ENCODE assay signal across 15 mouse cellular contexts in the genomic region with DNA sequence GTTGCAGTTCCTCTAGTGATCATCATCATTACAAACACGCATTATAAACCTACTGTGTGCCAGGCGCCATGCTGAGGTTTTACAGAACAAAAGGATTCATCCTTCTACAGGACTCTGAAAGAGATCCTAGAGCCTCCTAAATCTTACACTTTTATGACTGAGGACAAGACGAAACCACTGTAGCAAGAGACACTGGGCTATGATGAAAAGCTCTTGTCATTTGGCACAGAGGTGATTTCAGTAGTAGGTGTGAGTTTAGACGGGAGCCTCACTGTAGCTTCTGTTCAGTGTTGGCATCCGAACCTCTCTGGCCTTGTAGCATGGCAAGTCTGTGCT. TPM values are rescaled to one million over a fixed set of nuclear protein-coding genes. Genes with fewer than 3 reads are reported as not detected.
DNase-seq lines count a peak whose midpoint lies in the region; ATAC-seq and TF ChIP-seq lines count a peak whose summit lies in the region.
"Had no signal": no experiment of that assay in that cellular context is flagged by ENCODE, and none has a peak within 500 bp of the region (broad histone marks: within the 10 kb centered on the region; RNA-seq: fewer than 3 reads in every experiment).

No protein-coding gene starts in this region.

- H3K4me1 ChIP-seq in neural tube, embryonic 11.5 days (ENCODE audit: control insufficient read depth, insufficient read depth, low read length) = no peaks in the 10 kb centered on the region
- H3K4me1 ChIP-seq in hindbrain, embryonic 14.5 days (replicated peaks; ENCODE audit: control insufficient read depth, insufficient read depth, low read length) = 0 out of 2 replicates have a peak, but pooled peaks cover 3% of the 10 kb centered on the region
- H3K4me1 ChIP-seq in midbrain, embryonic 14.5 days (ENCODE audit: control insufficient read depth, insufficient read depth, low read length) = peaks cover 13% of the 10 kb centered on the region; the same call in 1 of the 2 replicates
- H3K4me1 ChIP-seq in kidney, adult 2 months (ENCODE audit: control insufficient read depth, insufficient read depth, low read length) = no peaks in the 10 kb centered on the region

- no peaks in the 10 kb centered on the region for H3K9me3 ChIP-seq in neural tube, embryonic 11.5 days (ENCODE audit: control insufficient read depth, low read length)
- no peaks in the 10 kb centered on the region for H3K9me3 ChIP-seq in hindbrain, embryonic 14.5 days (ENCODE audit: control insufficient read depth, low read length)
- H3K9me3 ChIP-seq in midbrain, embryonic 14.5 days (ENCODE audit: control insufficient read depth, low read length) = no peaks in the 10 kb centered on the region
- H3K9me3 ChIP-seq: liver, embryonic 12.5 days had no signal

- ATAC-seq in neural tube, embryonic 11.5 days (ENCODE audit: insufficient read depth, low FRiP score, low TSS enrichment) = 0 out of 2 replicates have a peak, but pooled peaks have one; percentile 16
- ATAC-seq in hindbrain, embryonic 14.5 days (ENCODE audit: low FRiP score) = no peak
- peak; percentile 12; the same call in 1 of the 2 replicates for ATAC-seq in midbrain, embryonic 14.5 days (ENCODE audit: low FRiP score, low TSS enrichment)
- ATAC-seq: inflammation-experienced regulatory T-cells, adult 6 months; liver, embryonic 12.5 days had no signal

- no peak overlapping the region for H3K4me2 ChIP-seq in neural tube, embryonic 11.5 days (ENCODE audit: low read depth)
- H3K4me2 ChIP-seq in hindbrain, embryonic 14.5 days (replicated peaks) = no peak overlapping the region
- H3K4me2 ChIP-seq in midbrain, embryonic 14.5 days (ENCODE audit: low read length) = no peak overlapping the region
- H3K4me2 ChIP-seq: liver, embryonic 12.5 days; lung, embryonic 14.5 days had no signal

- no peak overlapping the region for H3K9ac ChIP-seq in neural tube, embryonic 11.5 days (ENCODE audit: low read length)
- no peak overlapping the region for H3K9ac ChIP-seq in hindbrain, embryonic 14.5 days
- H3K9ac ChIP-seq in midbrain, embryonic 14.5 days (replicated peaks; ENCODE audit: low read length) = no peak overlapping the region
- H3K9ac ChIP-seq: liver, embryonic 12.5 days; lung, embryonic 14.5 days had no signal

- WGBS in neural tube, embryonic 11.5 days = 32% methylated on average over 5 of the region's 5 CpGs
- WGBS in hindbrain, embryonic 14.5 days = 25% methylated on average over 5 of the region's 5 CpGs
- WGBS in midbrain, embryonic 14.5 days = 27% methylated on average over 5 of the region's 5 CpGs
- 83% methylated on average over 5 of the region's 5 CpGs for WGBS in kidney, adult 2 months

- no peak for TF ChIP-seq CTCF in kidney, adult 2 months (conservative IDR thresholded peaks at IDR 0.05; ENCODE audit: insufficient read depth, insufficient read length, low read depth, low read length)

- DNase-seq in neural tube, embryonic 11.5 days (ENCODE audit: low spot score) = no peak
- no peak for DNase-seq in neural tube, embryonic 10.5 days (ENCODE audit: extremely low spot score, low spot score)
- DNase-seq in hindbrain, embryonic 14.5 days (ENCODE audit: low spot score) = no peak
- DNase-seq in midbrain, embryonic 14.5 days = no peak
- no peak for DNase-seq in urinary bladder, postnatal 36 days (ENCODE audit: low spot score in 2 of 2)
- DNase-seq in kidney, adult 2 months = no peak
- no peak for DNase-seq in c-Kit-positive CD71-positive TER-119-positive erythroid progenitor cells, embryonic 14.5 days (ENCODE audit: low spot score)
- no peak for DNase-seq in left cerebral cortex, postnatal 10 days (ENCODE audit: extremely low spot score in 1 of 2, low spot score in 2 of 2)
- DNase-seq: adrenal gland, postnatal 36 days; cerebellum, adult 8-10 months; lung, embryonic 14.5 days; lung, postnatal 4 days; retina, postnatal 1 day had no signal

- H3K27me3 ChIP-seq in neural tube, embryonic 11.5 days (ENCODE audit: control insufficient read depth, insufficient read depth, low read length) = no peaks in the 10 kb centered on the region
- no peaks in the 10 kb centered on the region for H3K27me3 ChIP-seq in hindbrain, embryonic 14.5 days (ENCODE audit: control insufficient read depth, insufficient read depth, low read length)
- H3K27me3 ChIP-seq in midbrain, embryonic 14.5 days (ENCODE audit: control insufficient read depth, insufficient read depth, low read length) = no peaks in the 10 kb centered on the region
- no peaks in the 10 kb centered on the region for H3K27me3 ChIP-seq in kidney, adult 2 months (replicated peaks; ENCODE audit: control insufficient read depth, insufficient read depth, low read length)
- H3K27me3 ChIP-seq: liver, embryonic 12.5 days had no signal

- intact Hi-C loops in left cerebral cortex, postnatal 10 days (cut with DNase I) = no loop called here

- no peak for TF ChIP-seq POLR2A in kidney, adult 2 months (IDR thresholded peaks at IDR 0.05; ENCODE audit: low read depth, low read length)

- H3K27ac ChIP-seq in neural tube, embryonic 11.5 days (ENCODE audit: low read depth, low read length) = 0 out of 2 replicates have a peak overlapping the region, but pooled peaks have one; percentile 21
- peak overlapping the region; percentile 59 for H3K27ac ChIP-seq in hindbrain, embryonic 14.5 days
- H3K27ac ChIP-seq in midbrain, embryonic 14.5 days (replicated peaks; ENCODE audit: low read depth, low read length) = 0 out of 2 replicates have a peak overlapping the region, but pooled peaks have one; percentile 28
- H3K27ac ChIP-seq in kidney, adult 2 months (ENCODE audit: insufficient read depth, low read depth, low read length) = no peak overlapping the region
- H3K27ac ChIP-seq: liver, embryonic 12.5 days had no signal

- H3K36me3 ChIP-seq in neural tube, embryonic 11.5 days (ENCODE audit: control insufficient read depth, insufficient read depth, low read length) = 0 out of 2 replicates have a peak, but pooled peaks cover 2% of the 10 kb centered on the region
- H3K36me3 ChIP-seq in hindbrain, embryonic 14.5 days (replicated peaks; ENCODE audit: control insufficient read depth, insufficient read depth) = peaks cover 10% of the 10 kb centered on the region; the same call in 1 of the 2 replicates
- H3K36me3 ChIP-seq in midbrain, embryonic 14.5 days (ENCODE audit: control insufficient read depth, insufficient read depth, low read length) = peaks cover 12% of the 10 kb centered on the region; the same call in 1 of the 2 replicates
- H3K36me3 ChIP-seq in kidney, adult 2 months (ENCODE audit: control insufficient read depth, insufficient read depth, low read length) = no peaks in the 10 kb centered on the region
- H3K36me3 ChIP-seq: liver, embryonic 12.5 days had no signal

- H3K4me3 ChIP-seq in neural tube, embryonic 11.5 days (ENCODE audit: low read depth, low read length) = no peak overlapping the region
- no peak overlapping the region for H3K4me3 ChIP-seq in hindbrain, embryonic 14.5 days (replicated peaks; ENCODE audit: low read length)
- no peak overlapping the region for H3K4me3 ChIP-seq in midbrain, embryonic 14.5 days (replicated peaks; ENCODE audit: low read depth, low read length)
- no peak overlapping the region for H3K4me3 ChIP-seq in kidney, adult 2 months (ENCODE audit: insufficient read depth, low read depth, low read length)
- H3K4me3 ChIP-seq: liver, embryonic 12.5 days had no signal

RNA-seq across cellular contexts. Expression of gene Mtmr2, which starts 48.5 kb away (rescaled TPM):
- polyA plus RNA-seq in neural tube, embryonic 11.5 days (2014; fragmentation: Nextera tagmentation; extraction: Ambion mirVana) = 82.7 and 85.2 TPM in 2 replicates
- 51.0 and 54.4 TPM in 2 replicates for polyA plus RNA-seq in hindbrain, embryonic 14.5 days (2014; fragmentation: Nextera tagmentation; extraction: Ambion mirVana)
- 49.5 and 60.6 TPM in 2 replicates for polyA plus RNA-seq in midbrain, embryonic 14.5 days (2014; fragmentation: Nextera tagmentation; extraction: Ambion mirVana)
- 25.2 and 32.2 TPM in 2 replicates for polyA plus RNA-seq in kidney, adult 2 months (2012; rRNA removed)
- 10 to 100 TPM; 42.9 to 44.4 TPM for total RNA-seq in left cerebral cortex, postnatal 10 days (2021)
